Mouse (Mus musculus): ENCODE results near the gene Gm45015.
A peak's percentile ranks its signal among the peaks of the same experiment; 100 is the strongest.
"Not testable (repeated sequence)": the region's sequence is repeated elsewhere in the genome, so short reads cannot be mapped to it uniquely, and the experiment has no call there.

The Gm45015 gene

DNA sequence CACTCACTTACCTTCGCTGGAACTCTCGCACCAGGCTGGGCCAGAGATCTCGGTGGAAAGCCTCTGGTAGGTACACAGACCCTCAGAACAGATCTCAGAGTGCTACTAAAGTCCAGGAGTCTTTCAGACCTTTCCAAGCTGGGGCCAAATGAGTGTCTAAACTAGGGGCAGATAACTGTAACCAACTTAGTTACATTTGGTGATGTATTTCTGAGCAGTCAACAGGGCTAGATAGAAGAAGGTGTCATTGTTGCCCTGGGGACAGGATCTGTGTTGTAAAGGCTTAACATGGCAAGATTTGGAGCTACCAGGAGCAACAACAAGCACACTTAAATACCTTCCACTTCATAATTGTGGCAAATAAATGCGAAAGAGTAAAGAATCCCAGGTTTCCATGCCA, at the start of gene Gm45015:
Gm45015 (minus strand) TSS at position 101 of the 400 bp plus-strand sequence.
- no peak for DNase-seq (ENCODE audit: low read depth, low spot score)

- DNase-seq (ENCODE audit: low read depth, low spot score) = no peak
Observed at GRCm38 (mm10) chrX:73384924-73385323, 48.3 kb upstream of the Gm45015 start.

- DNase-seq (ENCODE audit: low read depth, low spot score) = no peak
Observed at GRCm38 (mm10) chrX:73384419-73384818, 47.8 kb upstream of the Gm45015 start.

- DNase-seq (ENCODE audit: low read depth, low spot score) = no peak
Observed at GRCm38 (mm10) chrX:73363291-73363690, 26.7 kb upstream of the Gm45015 start.

DNA sequence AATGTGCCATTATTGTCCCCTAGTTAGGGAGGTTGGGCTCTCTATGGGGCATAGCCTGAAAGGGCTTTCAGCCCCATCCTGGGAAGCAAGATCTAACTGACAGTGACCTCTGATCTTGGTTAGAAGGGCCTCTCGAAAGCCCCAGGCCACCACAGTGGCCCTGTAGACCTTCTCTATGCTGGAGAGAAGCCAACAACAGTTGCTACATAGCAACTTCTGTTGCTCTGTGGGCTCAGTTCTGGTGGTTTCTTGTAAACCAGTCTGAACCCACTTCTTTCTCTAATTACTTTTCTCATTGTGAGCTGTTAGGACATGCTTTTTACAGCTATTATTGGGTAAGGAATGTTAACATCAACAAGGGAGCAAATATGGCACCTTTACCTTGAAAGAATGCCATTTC, 20.1 kb upstream of the Gm45015 start:
- DNase-seq (ENCODE audit: low read depth, low spot score) = no peak

DNA sequence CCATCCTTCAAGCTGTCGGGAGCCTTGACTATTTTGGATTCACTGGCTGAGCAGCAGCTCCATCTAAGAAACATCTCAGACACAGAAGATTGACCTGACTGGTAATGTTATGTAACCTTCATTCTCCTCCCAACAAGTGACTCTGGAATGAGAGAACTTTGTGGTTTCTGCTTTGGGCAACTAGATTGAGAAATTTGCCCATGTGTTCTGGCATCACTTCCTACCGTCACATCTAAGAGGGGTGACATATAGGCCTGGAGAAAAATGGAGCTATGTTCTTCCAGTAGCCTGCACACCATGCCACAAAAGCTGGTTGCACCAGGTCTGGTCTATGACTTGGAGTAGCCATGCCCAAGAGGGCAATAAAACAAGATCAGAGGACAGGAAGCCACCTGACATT, 19.5 kb upstream of the Gm45015 start:
- DNase-seq (ENCODE audit: low read depth, low spot score) = no peak

- DNase-seq (ENCODE audit: low read depth, low spot score) = no peak
Observed at GRCm38 (mm10) chrX:73344346-73344745, 7.7 kb upstream of the Gm45015 start.

GRCm38 (mm10) chrX:73343802-73344201, 7.2 kb upstream of the Gm45015 start:
- no peak for DNase-seq (ENCODE audit: low read depth, low spot score)

DNA sequence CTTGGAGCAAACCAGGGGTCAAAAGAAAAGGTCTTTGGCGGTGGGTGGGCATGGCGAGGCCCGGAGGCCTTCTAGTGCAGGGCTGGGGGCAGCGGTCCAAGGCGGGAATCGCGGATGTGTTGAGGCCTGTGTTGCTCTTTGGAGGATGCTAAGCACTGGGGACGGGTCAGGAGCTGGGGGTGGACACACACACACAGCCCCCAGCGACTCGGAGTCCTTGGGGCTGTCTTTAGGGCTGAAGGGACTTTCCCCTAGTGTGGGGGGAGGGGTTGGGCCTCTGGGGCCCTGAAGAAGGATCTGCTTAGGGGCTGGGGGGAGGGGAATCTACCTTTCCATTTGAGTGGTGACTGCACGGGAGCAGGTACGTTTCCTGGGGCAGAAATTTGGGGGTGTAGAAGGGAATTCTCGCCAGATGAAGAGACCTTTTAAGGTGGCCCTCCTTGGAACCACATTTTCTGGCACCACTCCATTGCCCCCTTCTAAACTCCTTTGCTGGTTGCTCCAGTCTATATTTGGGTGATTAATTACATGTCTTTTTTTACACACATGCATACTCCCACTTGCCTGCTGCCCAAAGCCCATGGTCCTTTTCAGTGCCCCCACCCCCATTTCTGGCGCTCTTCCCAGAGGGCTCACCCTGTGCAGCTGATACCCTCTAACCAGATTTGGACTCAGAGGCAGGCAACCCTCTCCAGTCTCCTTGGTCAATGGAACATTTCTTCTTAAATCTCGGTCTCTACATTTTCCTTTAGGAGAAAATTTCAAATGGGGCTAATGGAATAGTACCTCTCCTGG, 6.5 kb upstream of the Gm45015 start:
- peak; percentile 29 for DNase-seq (ENCODE audit: low read depth, low spot score)

DNA sequence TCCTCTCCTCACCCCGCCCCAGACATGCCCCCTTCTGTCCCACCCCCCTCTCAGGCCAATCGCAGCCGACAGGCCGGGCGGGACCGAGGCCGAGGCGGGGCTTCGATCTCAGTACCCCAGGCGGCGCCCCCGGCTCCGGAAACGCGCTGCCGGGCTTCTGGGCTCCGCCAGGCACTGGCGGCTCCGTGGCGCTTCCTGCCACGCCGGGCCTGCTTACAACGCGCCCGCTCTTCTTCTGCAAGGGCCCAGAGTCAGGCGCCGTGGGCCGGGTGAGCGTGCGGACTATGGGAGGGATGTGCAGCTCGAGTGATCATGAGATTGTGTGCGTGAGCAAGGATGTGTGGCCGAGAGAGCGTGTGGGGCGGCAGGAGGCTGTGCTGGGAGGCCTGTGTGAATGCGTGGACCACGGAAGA, 5.8 kb upstream of the Gm45015 start, which contains the start of gene Zfp275:
Zfp275 (plus strand) TSS at position 139 of the 413 bp plus-strand sequence.
- DNase-seq (ENCODE audit: low read depth, low spot score) = peak; percentile 89

DNA sequence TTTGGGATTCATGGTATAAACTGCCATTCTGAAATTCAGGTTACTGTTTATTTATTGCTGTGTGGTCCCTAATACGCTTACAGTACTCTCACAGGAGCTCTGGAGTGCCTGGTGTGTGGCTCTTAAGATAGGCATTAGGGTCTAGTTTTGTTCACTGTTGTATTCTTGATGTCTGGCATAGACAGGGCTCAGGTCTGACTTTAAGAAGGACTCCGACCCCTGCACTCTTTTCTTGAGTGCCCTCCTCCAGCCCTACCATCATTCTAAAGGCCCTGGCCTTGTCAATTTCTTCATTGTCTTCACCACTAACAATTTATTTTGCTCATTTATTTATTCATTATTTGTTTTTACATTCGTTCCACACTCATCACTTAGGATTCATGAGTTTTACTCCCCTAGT, 5.4 kb upstream of the Gm45015 start:
- no peak for DNase-seq (ENCODE audit: low read depth, low spot score)

GRCm38 (mm10) chrX:73341473-73341872, 4.8 kb upstream of the Gm45015 start:
- DNase-seq (ENCODE audit: low read depth, low spot score) = no peak

DNA sequence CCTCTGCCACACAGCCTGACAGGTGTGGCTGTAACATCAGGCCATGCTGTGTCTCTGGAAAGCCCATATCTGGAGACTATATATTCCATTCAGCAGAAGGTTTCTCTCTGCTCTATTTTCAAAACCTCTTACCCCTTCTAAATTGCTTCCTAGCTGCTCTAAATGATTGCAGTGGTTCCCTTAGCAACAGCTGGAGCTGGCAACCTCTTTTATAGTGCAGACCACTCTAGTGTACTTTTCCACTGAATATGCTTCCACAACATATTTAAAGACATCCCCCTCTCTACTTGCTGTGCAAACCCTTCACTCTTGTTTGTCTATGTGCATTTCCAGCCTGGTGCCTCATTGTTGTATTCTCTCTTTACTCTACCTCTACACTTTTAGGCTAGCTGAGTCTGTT, 3.1 kb downstream of the Gm45015 start:
- DNase-seq (ENCODE audit: low read depth, low spot score) = no peak

DNA sequence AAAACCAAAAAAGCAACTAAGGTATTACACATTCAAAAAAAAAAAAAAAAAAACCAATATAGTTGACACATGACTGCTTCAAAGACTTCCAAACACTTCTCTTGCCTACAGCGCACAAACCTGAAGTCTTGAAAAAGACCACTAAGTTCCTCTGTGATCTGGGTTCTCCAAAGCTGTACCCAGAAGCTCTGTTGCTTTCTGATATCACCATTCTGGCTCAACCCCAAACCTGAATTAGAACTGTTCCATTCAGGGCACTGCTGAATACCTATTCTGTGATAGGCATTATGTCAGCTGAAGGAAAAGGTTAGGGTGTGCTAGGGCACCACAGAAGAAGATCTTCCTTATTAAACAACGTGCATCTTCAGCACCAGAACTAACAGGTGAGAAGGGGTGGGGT, 9.4 kb downstream of the Gm45015 start:
- DNase-seq (ENCODE audit: low read depth, low spot score) = no peak

DNA sequence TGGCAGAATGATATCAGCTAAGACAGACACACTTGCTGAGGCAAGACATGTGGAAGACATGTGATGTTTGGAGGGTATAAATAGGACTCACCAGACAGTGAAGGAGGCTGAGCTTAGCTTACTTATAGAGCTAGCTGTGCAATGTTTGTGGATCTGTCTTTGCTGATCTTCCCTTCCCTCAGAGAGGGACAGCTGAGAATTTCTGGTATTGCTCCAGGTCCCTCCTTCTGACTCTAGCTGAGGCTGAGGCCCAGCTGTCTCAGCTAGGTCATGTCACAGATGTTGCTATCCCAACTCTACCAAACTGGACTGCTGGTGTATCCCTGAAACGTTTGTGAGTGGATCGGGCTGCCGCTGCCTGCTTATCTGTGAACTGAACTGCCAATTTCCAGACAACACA, 15.6 kb downstream of the Gm45015 start:
- DNase-seq (ENCODE audit: low read depth, low spot score) = no peak

DNA sequence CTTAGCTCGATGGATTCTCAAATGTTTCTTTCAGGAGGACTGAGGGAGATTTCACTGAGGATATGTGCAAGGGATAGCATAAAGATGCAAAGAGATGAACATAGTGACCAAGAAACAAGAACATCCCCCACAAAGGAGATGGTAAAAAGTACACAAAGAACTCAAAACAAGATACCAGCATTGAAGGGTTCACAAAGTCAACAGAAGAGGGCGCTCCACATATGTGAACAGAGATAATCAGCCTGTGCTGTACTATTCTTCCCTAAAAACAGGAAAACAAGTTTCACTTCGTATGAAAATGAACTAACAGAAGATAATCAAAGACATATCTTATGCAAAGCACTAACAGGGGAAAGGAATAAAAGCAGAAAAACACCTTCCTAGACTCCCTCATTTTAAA, 24.1 kb downstream of the Gm45015 start:
- peak; percentile 46 for DNase-seq (ENCODE audit: low read depth, low spot score)

GRCm38 (mm10) chrX:73295745-73296144, 40.9 kb downstream of the Gm45015 start:
- DNase-seq (ENCODE audit: low read depth, low spot score) = not testable (repeated sequence)

DNA sequence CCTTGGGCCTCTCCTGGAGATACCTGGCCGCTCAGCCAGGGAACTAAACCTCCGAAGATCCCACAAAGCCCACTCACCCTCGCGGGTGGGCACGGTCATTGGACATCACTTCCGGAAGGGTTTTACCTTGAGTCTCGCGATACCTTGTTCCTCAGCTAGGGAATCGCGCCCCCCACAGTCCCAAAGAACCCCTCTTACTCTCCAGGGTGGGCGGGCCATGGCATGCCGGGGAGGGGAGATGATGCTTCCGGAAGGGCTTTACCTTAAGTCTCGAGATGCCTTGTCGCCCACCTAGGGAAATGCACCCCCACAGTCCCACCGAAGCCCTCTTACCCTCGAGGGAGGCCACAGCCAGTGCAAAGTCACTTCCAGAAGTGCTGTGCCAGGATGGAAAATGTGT, 43.8 kb downstream of the Gm45015 start, which contains the start of the genes Xlr5a and Xlr5c:
Xlr5a (minus strand) TSS at position 101 of the 400 bp plus-strand sequence.
Xlr5c (minus strand) TSS at position 101 of the 400 bp plus-strand sequence.
- DNase-seq (ENCODE audit: low read depth, low spot score) = not testable (repeated sequence)

All from ZHBTc4 (cell line).